Mouse (Mus musculus): Measurements from ENCODE around the gene 9130023H24Rik. TPM values are rescaled to one million over a fixed set of nuclear protein-coding genes. Genes with fewer than 3 reads are reported as not detected.

9130023H24Rik gene
- polyA plus RNA-seq, 1 experiment from 2014 or later, result 2.2 TPM

DNA sequence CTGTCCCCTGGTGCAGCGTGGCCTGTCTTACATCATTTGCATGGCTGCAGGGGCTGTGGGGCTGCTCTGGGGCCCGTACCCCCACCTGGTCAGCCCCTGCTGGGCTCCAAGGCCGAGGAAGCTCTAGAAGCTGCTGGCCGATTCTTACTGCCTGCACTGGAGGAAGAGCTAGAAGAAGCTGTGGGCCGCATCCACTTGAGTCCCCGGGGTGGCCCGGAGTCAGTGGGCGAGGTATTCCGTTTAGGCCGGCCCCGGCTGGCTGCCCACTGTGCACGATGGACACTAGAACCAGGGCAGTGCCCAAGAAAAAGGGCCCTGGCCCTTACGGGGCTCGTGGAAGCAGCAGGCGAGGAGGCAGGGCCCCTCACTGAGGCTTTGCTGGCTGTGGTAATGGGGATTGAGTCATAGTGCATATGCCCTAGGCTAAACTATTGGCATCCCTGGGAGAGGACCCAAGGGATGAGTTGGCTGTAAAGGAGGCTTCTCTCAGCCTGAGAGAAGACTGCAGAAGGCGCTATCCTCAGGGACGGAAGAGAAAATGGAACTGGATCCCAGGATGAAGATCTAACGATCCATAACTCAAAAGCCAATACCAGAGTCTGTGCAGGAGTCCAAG, 6.7 kb upstream of the 9130023H24Rik start:
- ATAC-seq (no peak), DNase-seq (no peak)
- 89% methylated on average over 18 of the region's 18 CpGs for WGBS (ENCODE audit: insufficient replicate concordance)
- Histone ChIP-seq H3K9me3 (ENCODE audit: low read length) (no peaks in the 10 kb centered on the region), H3K9ac (replicated peaks) (no peak overlapping the region), H3K4me2 (ENCODE audit: low read depth, low read length) (no peak overlapping the region), H3K27me3 (ENCODE audit: insufficient read depth, low read length) (peaks cover 5% of the 10 kb centered on the region; the same call in 1 of the 2 replicates), H3K27ac (ENCODE audit: low read depth) (no peak overlapping the region), H3K4me3 (ENCODE audit: low read depth, low read length) (no peak overlapping the region), H3K36me3 (replicated peaks; ENCODE audit: insufficient read depth, low read length) (peaks cover 39% of the 10 kb centered on the region), H3K4me1 (ENCODE audit: insufficient read depth) (peaks cover 8% of the 10 kb centered on the region)
- TF ChIP-seq EP300 (IDR thresholded peaks at IDR 0.05; ENCODE audit: low read depth) (no peak), CTCF (IDR thresholded peaks at IDR 0.05; ENCODE audit: low read depth) (no peak)

- H3K4me1 ChIP-seq (ENCODE audit: insufficient read depth), result peaks cover 12% of the 10 kb centered on the region
- no peak overlapping the region for H3K27ac ChIP-seq (ENCODE audit: low read depth)
- no peaks in the 10 kb centered on the region for H3K9me3 ChIP-seq (ENCODE audit: low read length)
- no peak for TF ChIP-seq CTCF (IDR thresholded peaks at IDR 0.05; ENCODE audit: low read depth)
- TF ChIP-seq EP300 (IDR thresholded peaks at IDR 0.05; ENCODE audit: low read depth), result no peak
- ATAC-seq, result no peak
- H3K27me3 ChIP-seq (ENCODE audit: insufficient read depth, low read length), result peaks cover 5% of the 10 kb centered on the region; the same call in 1 of the 2 replicates
- peaks cover 40% of the 10 kb centered on the region for H3K36me3 ChIP-seq (replicated peaks; ENCODE audit: insufficient read depth, low read length)
- H3K4me2 ChIP-seq (ENCODE audit: low read depth, low read length), result no peak overlapping the region
- DNase-seq, result no peak
- no peak overlapping the region for H3K4me3 ChIP-seq (ENCODE audit: low read depth, low read length)
- 78% methylated on average over 10 of the region's 10 CpGs for WGBS (ENCODE audit: insufficient replicate concordance)
- no peak overlapping the region for H3K9ac ChIP-seq (replicated peaks)
These were observed 6.1 kb upstream of the 9130023H24Rik start for GRCm38 (mm10) chr7:128243921-128244320.

- Histone ChIP-seq H3K9me3 (ENCODE audit: low read length) (no peaks in the 10 kb centered on the region), H3K4me2 (ENCODE audit: low read depth, low read length) (no peak overlapping the region)
- WGBS (ENCODE audit: insufficient replicate concordance), result 89% methylated on average over 16 of the region's 16 CpGs
These were observed 4.5 kb upstream of the 9130023H24Rik start for GRCm38 (mm10) chr7:128242331-128242730.

DNA sequence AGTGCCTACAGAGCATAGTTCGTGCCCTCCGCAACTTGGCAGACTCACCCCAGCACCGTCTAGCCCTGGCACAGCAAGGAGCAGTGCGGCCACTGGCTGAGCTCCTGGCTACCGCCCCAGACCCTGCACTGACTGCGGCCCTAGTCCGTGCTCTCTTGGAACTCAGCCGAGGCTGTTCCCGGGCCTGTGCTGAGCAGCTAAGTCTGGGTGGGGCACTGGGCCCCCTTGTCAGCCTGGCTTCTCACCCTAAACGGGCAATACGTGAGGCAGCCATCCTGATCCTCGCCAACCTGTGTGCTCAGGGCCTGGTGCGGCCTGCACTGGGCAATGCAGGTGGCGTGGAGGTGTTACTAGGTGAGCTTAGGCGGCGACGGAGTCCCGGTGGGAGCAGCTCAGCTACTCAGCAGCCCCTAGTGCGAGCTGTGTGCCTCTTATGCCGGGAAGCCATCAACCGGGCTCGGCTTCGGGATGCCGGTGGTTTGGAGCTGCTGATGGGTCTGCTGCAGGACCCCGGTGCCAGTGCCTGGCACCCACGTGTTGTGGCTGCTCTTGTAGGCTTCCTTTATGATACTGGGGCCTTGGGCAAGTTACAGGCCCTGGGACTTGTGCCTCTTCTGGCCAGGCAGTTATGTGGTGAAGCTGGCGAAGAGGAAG, 2.4 kb upstream of the 9130023H24Rik start:
- 91% methylated on average over 27 of the region's 27 CpGs for WGBS (ENCODE audit: insufficient replicate concordance)
- DNase-seq, result no peak
- Histone ChIP-seq H3K4me3 (ENCODE audit: low read depth, low read length) (no peak overlapping the region), H3K4me2 (ENCODE audit: low read depth, low read length) (no peak overlapping the region), H3K27ac (ENCODE audit: low read depth) (no peak overlapping the region), H3K4me1 (ENCODE audit: insufficient read depth) (peaks cover 15% of the 10 kb centered on the region), H3K9me3 (ENCODE audit: low read length) (no peaks in the 10 kb centered on the region), H3K36me3 (replicated peaks; ENCODE audit: insufficient read depth, low read length) (peaks cover 40% of the 10 kb centered on the region), H3K27me3 (ENCODE audit: insufficient read depth, low read length) (no peaks in the 10 kb centered on the region), H3K9ac (replicated peaks) (no peak overlapping the region; the same call in 1 of the 2 replicates)
- no peak for ATAC-seq
- TF ChIP-seq EP300 (IDR thresholded peaks at IDR 0.05; ENCODE audit: low read depth) (no peak), CTCF (IDR thresholded peaks at IDR 0.05; ENCODE audit: low read depth) (no peak)

More at GRCm38 (mm10) chr7:128242331-128242730, 4.5 kb upstream of the 9130023H24Rik start:
- TF ChIP-seq EP300 (IDR thresholded peaks at IDR 0.05; ENCODE audit: low read depth) (no peak), CTCF (IDR thresholded peaks at IDR 0.05; ENCODE audit: low read depth) (no peak)
- Histone ChIP-seq H3K27ac (ENCODE audit: low read depth) (no peak overlapping the region), H3K4me3 (ENCODE audit: low read depth, low read length) (no peak overlapping the region), H3K4me1 (ENCODE audit: insufficient read depth) (peaks cover 17% of the 10 kb centered on the region), H3K27me3 (ENCODE audit: insufficient read depth, low read length) (peaks cover 5% of the 10 kb centered on the region; the same call in 1 of the 2 replicates), H3K36me3 (replicated peaks; ENCODE audit: insufficient read depth, low read length) (peaks cover 40% of the 10 kb centered on the region), H3K9ac (replicated peaks) (no peak overlapping the region)
- ATAC-seq (no peak), DNase-seq (no peak)

DNA sequence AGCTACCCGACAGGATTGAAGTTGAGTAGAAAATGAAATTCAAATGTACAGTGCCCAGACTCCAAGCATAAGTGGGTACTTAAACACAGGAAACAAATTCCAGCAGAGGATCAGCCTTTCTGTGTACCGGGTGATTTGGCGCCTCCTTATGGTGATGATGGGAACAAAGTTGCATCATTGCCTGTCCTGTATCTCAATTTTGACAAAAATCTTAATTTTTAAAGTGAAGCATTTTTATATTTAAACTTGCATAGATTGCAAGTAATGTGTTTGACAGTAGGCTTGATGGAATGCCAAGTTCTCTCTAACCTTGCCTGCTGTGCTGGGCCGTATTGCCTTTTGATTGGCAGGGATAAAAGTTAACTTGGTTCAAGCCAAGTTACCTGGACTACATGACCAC, 1.2 kb upstream of the 9130023H24Rik start:
- peak overlapping the region; percentile 81 for H3K4me3 ChIP-seq (ENCODE audit: low read depth, low read length)
- WGBS (ENCODE audit: insufficient replicate concordance), result 30% methylated on average over 4 of the region's 4 CpGs
- DNase-seq, result peak; percentile 58

GRCm38 (mm10) chr7:128237593-128237926, 271 bp downstream of the 9130023H24Rik start:
- 0% methylated on average over 25 of the region's 25 CpGs for WGBS (ENCODE audit: insufficient replicate concordance)

More for the DNA sequence above, 1.2 kb upstream of the 9130023H24Rik start:
- TF ChIP-seq CTCF (IDR thresholded peaks at IDR 0.05; ENCODE audit: low read depth) (peak; percentile 74), EP300 (IDR thresholded peaks at IDR 0.05; ENCODE audit: low read depth) (no peak)
- no peaks in the 10 kb centered on the region for H3K9me3 ChIP-seq (ENCODE audit: low read length)
- no peak for ATAC-seq
- H3K36me3 ChIP-seq (replicated peaks; ENCODE audit: insufficient read depth, low read length), result peaks cover 31% of the 10 kb centered on the region
- H3K27ac ChIP-seq (ENCODE audit: low read depth), result peak overlapping the region; percentile 95; the same call in 1 of the 2 replicates
- H3K4me2 ChIP-seq (ENCODE audit: low read depth, low read length), result peak overlapping the region; percentile 83
- peaks cover 15% of the 10 kb centered on the region for H3K4me1 ChIP-seq (ENCODE audit: insufficient read depth)
- no peaks in the 10 kb centered on the region for H3K27me3 ChIP-seq (ENCODE audit: insufficient read depth, low read length)
- peak overlapping the region; percentile 48; the same call in 1 of the 2 replicates for H3K9ac ChIP-seq (replicated peaks)

More at GRCm38 (mm10) chr7:128237593-128237926, 271 bp downstream of the 9130023H24Rik start:
- ATAC-seq (no peak; the same call in 1 of the 2 replicates), DNase-seq (no peak)
- peak overlapping the region; percentile 95 for H3K27ac ChIP-seq (ENCODE audit: low read depth)
- no peaks in the 10 kb centered on the region for H3K9me3 ChIP-seq (ENCODE audit: low read length)
- H3K4me1 ChIP-seq (ENCODE audit: insufficient read depth), result peaks cover 15% of the 10 kb centered on the region
- TF ChIP-seq CTCF (IDR thresholded peaks at IDR 0.05; ENCODE audit: low read depth), result no peak
- TF ChIP-seq EP300 (IDR thresholded peaks at IDR 0.05; ENCODE audit: low read depth), result peak; percentile 28; the same call in 1 of the 2 replicates
- no peaks in the 10 kb centered on the region for H3K27me3 ChIP-seq (ENCODE audit: insufficient read depth, low read length)
- H3K4me2 ChIP-seq (ENCODE audit: low read depth, low read length), result peak overlapping the region; percentile 77
- H3K36me3 ChIP-seq (replicated peaks; ENCODE audit: insufficient read depth, low read length), result peaks cover 24% of the 10 kb centered on the region
- peak overlapping the region; percentile 81 for H3K4me3 ChIP-seq (ENCODE audit: low read depth, low read length)
- peak overlapping the region; percentile 88 for H3K9ac ChIP-seq (replicated peaks)

All from liver, postnatal 0 days (tissue).